ENCODE assay signal across 13 mouse cellular contexts in the genomic region with DNA sequence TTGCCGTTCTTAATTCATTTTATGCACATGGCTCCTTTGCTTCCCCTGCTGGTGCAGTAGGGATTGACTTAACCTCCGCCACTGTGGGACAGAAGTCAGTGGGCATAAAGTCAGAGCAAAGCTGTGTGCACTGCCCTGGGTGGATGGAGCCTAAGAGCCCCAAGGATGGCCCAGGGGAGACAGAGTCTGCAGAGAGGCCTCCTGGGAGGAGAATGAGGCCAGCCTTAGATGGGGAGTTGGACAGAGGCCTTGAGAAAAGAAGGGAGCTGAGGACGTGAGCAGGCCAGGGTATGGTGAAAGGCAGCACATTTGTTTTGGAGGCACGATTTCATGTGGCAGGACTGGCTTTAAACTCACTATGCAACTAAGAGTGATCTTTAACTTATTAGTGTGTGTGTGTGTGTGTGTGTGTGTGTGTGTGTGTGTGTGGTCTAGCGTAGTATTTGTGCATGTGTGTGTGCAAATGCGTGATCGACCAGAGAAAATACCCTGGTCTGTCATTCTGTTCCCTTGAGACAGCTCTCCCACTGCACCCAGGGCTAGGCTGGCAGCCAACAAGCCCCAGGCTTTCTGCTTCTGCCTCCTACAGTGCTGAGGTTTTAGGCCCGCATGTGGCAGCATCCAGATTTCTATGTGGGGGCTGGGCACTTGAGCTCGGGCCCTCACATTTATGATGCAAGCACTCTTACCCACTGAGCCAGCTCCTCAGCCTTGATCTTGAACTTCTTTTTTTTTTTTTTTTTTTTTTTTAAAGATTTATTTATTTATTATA. TPM values are rescaled to one million over a fixed set of nuclear protein-coding genes. Genes with fewer than 3 reads are reported as not detected.
DNase-seq lines count a peak whose midpoint lies in the region; ATAC-seq and TF ChIP-seq lines count a peak whose summit lies in the region.
"Had no signal": no experiment of that assay in that cellular context is flagged by ENCODE, and none has a peak within 500 bp of the region (broad histone marks: within the 10 kb centered on the region; RNA-seq: fewer than 3 reads in every experiment).

No protein-coding gene starts in this region.

- H3K9me3 ChIP-seq in lung, embryonic 14.5 days (ENCODE audit: low read depth, low read length), result no peaks in the 10 kb centered on the region
- H3K9me3 ChIP-seq in kidney, embryonic 14.5 days (ENCODE audit: control insufficient read depth, low read length), result no peaks in the 10 kb centered on the region
- H3K9me3 ChIP-seq: heart, embryonic 13.5 days; midbrain, embryonic 10.5 days had no signal

- H3K4me2 ChIP-seq in lung, embryonic 14.5 days, result no peak overlapping the region
- H3K4me2 ChIP-seq in kidney, embryonic 14.5 days (replicated peaks; ENCODE audit: low read depth, low read length), result no peak overlapping the region
- H3K4me2 ChIP-seq: heart, embryonic 13.5 days had no signal

- 0 out of 2 replicates have a peak, but pooled peaks cover under 1% of the 10 kb centered on the region for H3K4me1 ChIP-seq in lung, embryonic 14.5 days (ENCODE audit: insufficient read depth)
- no peaks in the 10 kb centered on the region for H3K4me1 ChIP-seq in lung, adult 2 months (ENCODE audit: control insufficient read depth, insufficient read depth, low read length)
- H3K4me1 ChIP-seq in kidney, embryonic 14.5 days (ENCODE audit: control insufficient read depth, insufficient read depth, low read length), result no peaks in the 10 kb centered on the region
- H3K4me1 ChIP-seq: midbrain, embryonic 10.5 days had no signal

- 68% methylated on average over 9 of the region's 9 CpGs for WGBS in lung, embryonic 14.5 days
- WGBS in lung, adult 2 months, result 62% methylated on average over 9 of the region's 9 CpGs
- 85% methylated on average over 9 of the region's 9 CpGs for WGBS in kidney, embryonic 14.5 days

- 0 out of 2 replicates have a peak, but pooled peaks have one; percentile 15 for TF ChIP-seq CTCF in lung, embryonic 14.5 days (IDR thresholded peaks at IDR 0.05; ENCODE audit: low read depth)
- TF ChIP-seq CTCF in lung, adult 2 months (IDR thresholded peaks at IDR 0.05; ENCODE audit: insufficient read depth, low read length), result no peak

- peak overlapping the region; percentile 79 for H3K27ac ChIP-seq in lung, embryonic 14.5 days (ENCODE audit: low read depth)
- H3K27ac ChIP-seq in kidney, embryonic 14.5 days (ENCODE audit: low read depth, low read length), result no peak overlapping the region
- H3K27ac ChIP-seq: heart, embryonic 13.5 days; midbrain, embryonic 10.5 days had no signal

- H3K4me3 ChIP-seq in lung, embryonic 14.5 days (ENCODE audit: low read depth, low read length), result no peak overlapping the region
- H3K4me3 ChIP-seq in lung, adult 2 months (replicated peaks; ENCODE audit: extremely low read depth, low read depth, low read length), result no peak overlapping the region
- no peak overlapping the region for H3K4me3 ChIP-seq in kidney, embryonic 14.5 days (ENCODE audit: low read length)
- H3K4me3 ChIP-seq: heart, embryonic 13.5 days; midbrain, embryonic 10.5 days had no signal

- H3K9ac ChIP-seq in lung, embryonic 14.5 days, result no peak overlapping the region
- no peak overlapping the region for H3K9ac ChIP-seq in kidney, embryonic 14.5 days (ENCODE audit: low read depth, low read length)
- H3K9ac ChIP-seq: heart, embryonic 13.5 days had no signal

- H3K36me3 ChIP-seq in lung, embryonic 14.5 days (ENCODE audit: insufficient read depth), result peaks cover 6% of the 10 kb centered on the region; the same call in 1 of the 2 replicates
- no peaks in the 10 kb centered on the region for H3K36me3 ChIP-seq in kidney, embryonic 14.5 days (ENCODE audit: control insufficient read depth, insufficient read depth, low read length)

- peak; percentile 67 for DNase-seq in adrenal gland, postnatal 14 days
- DNase-seq in adrenal gland, adult 8-10 months, result no peak
- peak; percentile 71 for DNase-seq in lung, embryonic 14.5 days
- no peak for DNase-seq in lung, adult 2 months
- peak; percentile 74 to 79 for DNase-seq in layer of hippocampus, adult 18-20 months (ENCODE audit: low spot score in 2 of 2)
- peak; percentile 71 to 75 for DNase-seq in right cerebral cortex, adult 2 months (ENCODE audit: low spot score in 2 of 2)
- no peak for DNase-seq in testis, postnatal 14 days (ENCODE audit: low spot score)

- no peaks in the 10 kb centered on the region for H3K27me3 ChIP-seq in lung, embryonic 14.5 days (ENCODE audit: insufficient read depth, low read length)
- H3K27me3 ChIP-seq in kidney, embryonic 14.5 days (ENCODE audit: control insufficient read depth, insufficient read depth, low read length), result no peaks in the 10 kb centered on the region
- H3K27me3 ChIP-seq: heart, embryonic 13.5 days had no signal

- peak; percentile 61 for ATAC-seq in lung, embryonic 14.5 days (ENCODE audit: insufficient read depth)
- no peak for ATAC-seq in kidney, embryonic 14.5 days (ENCODE audit: low FRiP score, low TSS enrichment)

- no peak for TF ChIP-seq POLR2A in lung, adult 2 months (IDR thresholded peaks at IDR 0.05; ENCODE audit: borderline replicate concordance, extremely low read depth, low read depth, low read length)

RNA-seq across cellular contexts. Expression of gene Ubap1l, which starts 14.5 kb away (rescaled TPM):
- total RNA-seq in adrenal gland, postnatal 14 days (2021), result 0.52 and 0.53 TPM in 2 replicates
- 1 to 10 TPM in 1 of 4 experiments, under 1 TPM in 2, not detected in 1; 0.41 to 1.7 (median 0.49) TPM for total RNA-seq in adrenal gland, adult 8-10 months (2022)
- 0.24 and 0.61 TPM in 2 replicates for polyA plus RNA-seq in lung, embryonic 14.5 days (2014; fragmentation: Nextera tagmentation; extraction: Ambion mirVana)
- polyA plus RNA-seq in lung, adult 2 months (2012; rRNA removed), result 0.37 and 0.58 TPM in 2 replicates
- total RNA-seq in layer of hippocampus, adult 18-20 months (2021), result 1 to 10 TPM; 3.2 to 3.6 TPM
- 0.62 TPM in 1 of 2 replicates, not detected in the other for polyA plus RNA-seq in kidney, embryonic 14.5 days (2014; fragmentation: Nextera tagmentation; extraction: Ambion mirVana)
- total RNA-seq: MEL had no signal
- polyA plus RNA-seq: heart, embryonic 13.5 days had no signal

RNA-seq across cellular contexts. Expression of gene Kbtbd13, which starts 16.1 kb away (rescaled TPM):
- 0.26 and 0.63 TPM in 2 replicates for total RNA-seq in adrenal gland, postnatal 14 days (2021)
- under 1 TPM in 3 of 4 experiments, not detected in 1; 0.13 to 0.23 (median 0.21) TPM for total RNA-seq in adrenal gland, adult 8-10 months (2022)
- 4.2 and 4.5 TPM in 2 replicates for polyA plus RNA-seq in lung, embryonic 14.5 days (2014; fragmentation: Nextera tagmentation; extraction: Ambion mirVana)
- 1.3 and 2.0 TPM in 2 replicates for polyA plus RNA-seq in lung, adult 2 months (2012; rRNA removed)
- under 1 TPM; 0.25 TPM for total RNA-seq in layer of hippocampus, adult 18-20 months (2021)
- polyA plus RNA-seq in kidney, embryonic 14.5 days (2014; fragmentation: Nextera tagmentation; extraction: Ambion mirVana), result 1.3 and 1.4 TPM in 2 replicates
- total RNA-seq: MEL; neutrophil, adult 5-6 weeks had no signal

RNA-seq across cellular contexts. Expression of gene Rasl12, which starts 23.0 kb away (rescaled TPM):
- total RNA-seq in adrenal gland, postnatal 14 days (2021), result 31.5 and 37.3 TPM in 2 replicates
- total RNA-seq in adrenal gland, adult 8-10 months (2022), result 10 to 100 TPM in 1 of 4 experiments, 1 to 10 TPM in 3; 5.9 to 20.4 (median 7.2) TPM
- polyA plus RNA-seq in lung, embryonic 14.5 days (2014; fragmentation: Nextera tagmentation; extraction: Ambion mirVana), result 48.8 TPM in 2 replicates
- 74.0 and 81.4 TPM in 2 replicates for polyA plus RNA-seq in lung, adult 2 months (2012; rRNA removed)
- 1 to 10 TPM; 2.4 to 2.8 TPM for total RNA-seq in layer of hippocampus, adult 18-20 months (2021)
- polyA plus RNA-seq in kidney, embryonic 14.5 days (2014; fragmentation: Nextera tagmentation; extraction: Ambion mirVana), result 8.2 and 11.7 TPM in 2 replicates
- total RNA-seq: neutrophil, adult 5-6 weeks had no signal

RNA-seq across cellular contexts. Expression of gene Pdcd7, which starts 29.4 kb away (rescaled TPM):
- 15.0 and 18.8 TPM in 2 replicates for total RNA-seq in adrenal gland, postnatal 14 days (2021)
- 10 to 100 TPM; 18.6 to 23.1 (median 19.9) TPM for total RNA-seq in adrenal gland, adult 8-10 months (2022)
- 14.5 and 14.8 TPM in 2 replicates for polyA plus RNA-seq in lung, embryonic 14.5 days (2014; fragmentation: Nextera tagmentation; extraction: Ambion mirVana)
- 10.9 and 12.1 TPM in 2 replicates for polyA plus RNA-seq in lung, adult 2 months (2012; rRNA removed)
- total RNA-seq in layer of hippocampus, adult 18-20 months (2021), result 10 to 100 TPM; 27.5 to 27.8 TPM
- polyA plus RNA-seq in kidney, embryonic 14.5 days (2014; fragmentation: Nextera tagmentation; extraction: Ambion mirVana), result 15.0 and 15.2 TPM in 2 replicates

RNA-seq across cellular contexts. Expression of gene Slc51b, which starts 47.4 kb away (rescaled TPM):
- total RNA-seq in adrenal gland, postnatal 14 days (2021), result not detected in 2 replicates
- not detected for total RNA-seq in adrenal gland, adult 8-10 months (2022)
- polyA plus RNA-seq in lung, embryonic 14.5 days (2014; fragmentation: Nextera tagmentation; extraction: Ambion mirVana), result not detected in 2 replicates
- not detected in 2 replicates for polyA plus RNA-seq in lung, adult 2 months (2012; rRNA removed)
- not detected for total RNA-seq in layer of hippocampus, adult 18-20 months (2021)
- polyA plus RNA-seq in kidney, embryonic 14.5 days (2014; fragmentation: Nextera tagmentation; extraction: Ambion mirVana), result 0.53 and 0.59 TPM in 2 replicates
- total RNA-seq: MEL; neutrophil, adult 5-6 weeks had no signal
- polyA plus RNA-seq: forebrain, embryonic 11.5 days; heart, embryonic 13.5 days; midbrain, embryonic 10.5 days had no signal

Comparison
In these comparisons a context has a peak if more than half of its experiments do, and no peak if none do; other contexts are left out.
1. DNase-seq: peak in adrenal gland, postnatal 14 days (single experiment), lung, embryonic 14.5 days (single experiment), layer of hippocampus, adult 18-20 months (2 of 2) and right cerebral cortex, adult 2 months (2 of 2); none in adrenal gland, adult 8-10 months (single experiment), lung, adult 2 months (single experiment) and testis, postnatal 14 days (single experiment).